Mouse (Mus musculus) CH12.LX (cell line): ENCODE results near the gene Gm21830. TPM values are rescaled to one million over a fixed set of nuclear protein-coding genes. Genes with fewer than 3 reads are reported as not detected.

ENCODE experiments used
- DNase-seq: peaks from one replicate; pipeline ENCODE4 v3.0.0-alpha.2; 2013; ENCODE audit errors: extremely low read depth
- H3K27ac ChIP-seq: 2 replicates; pipeline ENCODE4 v1.5.1; 2012; ENCODE audit warnings: low read depth, mild to moderate bottlenecking, control low read depth, moderate library complexity; ENCODE audit not compliant: insufficient read depth
- H3K27me3 ChIP-seq: replicated peaks from 2 replicates; pipeline ENCODE3; 2012; ENCODE audit warnings: inconsistent platforms
- H3K36me3 ChIP-seq, 2 experiments: replicated peaks in 1 of 2; 2 replicates each; pipeline versions ENCODE3 to v1.6.1; 2012; ENCODE audit warnings: inconsistent platforms in 1 of 2, low read length in 1 of 2, mild to moderate bottlenecking in 1 of 2, mixed read lengths in 1 of 2, moderate library complexity in 1 of 2; ENCODE audit not compliant: control insufficient read depth in 1 of 2, insufficient read depth in 1 of 2
- H3K4me1 ChIP-seq, 2 experiments: 2 replicates each; pipeline ENCODE4 v1.6.1; 2012; ENCODE audit warnings: inconsistent platforms in 1 of 2, moderate library complexity in 1 of 2; ENCODE audit not compliant: insufficient read depth in 2 of 2, control insufficient read depth in 1 of 2
- H3K4me2 ChIP-seq: 2 replicates; pipeline ENCODE4 v1.6.1; 2012; ENCODE audit warnings: low read depth, mild to moderate bottlenecking, control low read depth; ENCODE audit not compliant: poor library complexity, insufficient read depth, severe bottlenecking
- H3K4me3 ChIP-seq, 3 experiments: fragments of 150-350 bp in 1 of 3; sonication (generic) in 1 of 3; replicated peaks in 1 of 3; 2 replicates each; pipeline versions ENCODE3 to v1.5.1; 2011 to 2012; ENCODE audit warnings: low read depth in 2 of 3, low read length in 2 of 3, mild to moderate bottlenecking in 2 of 3, moderate library complexity in 2 of 3, control low read depth in 1 of 3, improper control_type of control experiment in 1 of 3, inconsistent platforms in 1 of 3, mixed read lengths in 1 of 3; ENCODE audit not compliant: poor library complexity in 1 of 3
- H3K79me2 ChIP-seq: replicated peaks from 2 replicates; pipeline ENCODE4 v1.6.1; 2012; ENCODE audit warnings: mild to moderate bottlenecking, moderate library complexity; ENCODE audit not compliant: control insufficient read depth, poor library complexity, insufficient read depth, severe bottlenecking; ENCODE audit errors: extremely low read depth
- H3K9ac ChIP-seq: 2 replicates; pipeline ENCODE4 v1.6.1; 2012; ENCODE audit warnings: low read depth, mild to moderate bottlenecking, control low read depth, moderate library complexity; ENCODE audit not compliant: insufficient read depth
- H3K9me3 ChIP-seq: replicated peaks from 2 replicates; pipeline ENCODE3; 2012; ENCODE audit warnings: low read length, inconsistent platforms, mixed read lengths
- BHLHE40 ChIP-seq: IDR thresholded peaks from 2 replicates; pipeline ENCODE4 v1.6.1; 2011; ENCODE audit warnings: mild to moderate bottlenecking, low read depth, low read length, improper control_type of control experiment
- CHD1 ChIP-seq: IDR thresholded peaks from 2 replicates; pipeline ENCODE4 v1.6.1; 2012; ENCODE audit warnings: low read depth, low read length, improper control_type of control experiment, inconsistent platforms
- CTCF ChIP-seq, 2 experiments: IDR thresholded peaks in 1 of 2; conservative IDR thresholded peaks in 1 of 2; 2 replicates each; pipeline ENCODE4 v1.5.1; 2011 to 2012; ENCODE audit warnings: low read depth in 2 of 2, low read length in 2 of 2, improper control_type of control experiment in 1 of 2, inconsistent platforms in 1 of 2, mild to moderate bottlenecking in 1 of 2, moderate library complexity in 1 of 2
- ELF1 ChIP-seq: IDR thresholded peaks from 2 replicates; pipeline ENCODE4 v1.6.1; 2014; ENCODE audit warnings: low read depth, mild to moderate bottlenecking, inconsistent platforms, low read length, improper control_type of control experiment
- JUN ChIP-seq: IDR thresholded peaks from 2 replicates; pipeline ENCODE4 v1.6.1; 2011; ENCODE audit warnings: low read depth, mild to moderate bottlenecking, low read length, improper control_type of control experiment, moderate library complexity; ENCODE audit not compliant: insufficient read depth
- KAT2A ChIP-seq: IDR thresholded peaks from 2 replicates; pipeline ENCODE4 v1.6.1; 2012; ENCODE audit warnings: low read length, improper control_type of control experiment, inconsistent platforms; ENCODE audit not compliant: insufficient replicate concordance
- MAFK ChIP-seq: IDR thresholded peaks from 2 replicates; pipeline ENCODE4 v1.6.1; 2011; ENCODE audit warnings: low read length, improper control_type of control experiment; ENCODE audit not compliant: insufficient replicate concordance
- MYC ChIP-seq: IDR thresholded peaks from 2 replicates; pipeline ENCODE4 v1.6.1; 2011; ENCODE audit warnings: low read depth, mild to moderate bottlenecking, improper control_type of control experiment, low read length
- NELFE ChIP-seq: IDR thresholded peaks from 2 replicates; pipeline ENCODE4 v1.6.1; 2011; ENCODE audit warnings: low read depth, low read length, improper control_type of control experiment
- PAX5 ChIP-seq: IDR thresholded peaks from 2 replicates; pipeline ENCODE4 v1.6.1; 2012; ENCODE audit warnings: low read length, inconsistent platforms, mixed read lengths
- POLR2A ChIP-seq: IDR thresholded peaks from 2 replicates; pipeline ENCODE4 v1.6.1; 2011; ENCODE audit warnings: low read depth, mild to moderate bottlenecking, improper control_type of control experiment, low read length
- POLR2AphosphoS2 ChIP-seq: IDR thresholded peaks from 2 replicates; pipeline ENCODE4 v1.6.1; 2011; ENCODE audit warnings: low read depth, low read length, improper control_type of control experiment
- RCOR1 ChIP-seq: conservative IDR thresholded peaks from 2 replicates; pipeline ENCODE4 v1.6.1; 2012; ENCODE audit warnings: low read depth, mild to moderate bottlenecking, inconsistent platforms, low read length, improper control_type of control experiment
- SIN3A ChIP-seq: IDR thresholded peaks from 2 replicates; pipeline ENCODE4 v1.6.1; 2012; ENCODE audit warnings: low read length, improper control_type of control experiment, inconsistent platforms
- SMC3 ChIP-seq: IDR thresholded peaks from 2 replicates; pipeline ENCODE4 v1.6.1; 2011; ENCODE audit warnings: low read depth, low read length, improper control_type of control experiment
- TBP ChIP-seq: conservative IDR thresholded peaks from 2 replicates; pipeline ENCODE4 v1.6.1; 2011; ENCODE audit warnings: low read depth, low read length, improper control_type of control experiment
- TCF12 ChIP-seq: IDR thresholded peaks from 2 replicates; pipeline ENCODE4 v1.6.1; 2014; ENCODE audit warnings: low read depth, mild to moderate bottlenecking, inconsistent platforms, low read length, improper control_type of control experiment
- UBTF ChIP-seq: IDR thresholded peaks from 2 replicates; pipeline ENCODE4 v1.6.1; 2012; ENCODE audit warnings: low read depth, mild to moderate bottlenecking, inconsistent platforms, low read length, improper control_type of control experiment, moderate library complexity
- USF1 ChIP-seq: IDR thresholded peaks from 2 replicates; pipeline ENCODE4 v1.6.1; 2014; ENCODE audit warnings: low read depth, mild to moderate bottlenecking, inconsistent platforms, low read length, improper control_type of control experiment
- USF2 ChIP-seq: conservative IDR thresholded peaks from 2 replicates; pipeline ENCODE4 v1.6.1; 2011; ENCODE audit warnings: low read depth, low read length, improper control_type of control experiment
- ZKSCAN1 ChIP-seq: IDR thresholded peaks from 2 replicates; pipeline ENCODE4 v1.6.1; 2012; ENCODE audit warnings: low read depth, inconsistent platforms, low read length, improper control_type of control experiment, borderline replicate concordance
- ZNF384 ChIP-seq: IDR thresholded peaks from 2 replicates; pipeline ENCODE4 v1.6.1; 2012; ENCODE audit warnings: low read depth, low read length, improper control_type of control experiment, inconsistent platforms
- dilution Hi-C: fragments of 300-500 bp; cut with MboI; formaldehyde crosslinking; loops from 2 replicates; pipeline ENCODE4 v1.14.3; 2020; ENCODE audit warnings: low sequenced_read_pairs; ENCODE audit not compliant: extremely low pct_unique_long_range_greater_than_20kb, extremely low pct_ligation_motif_present
- in situ Hi-C: fragments of 300-500 bp; cut with MboI; formaldehyde crosslinking; loops from 3 replicates; pipeline ENCODE4 v1.14.3; 2019; ENCODE audit warnings: low sequenced_read_pairs, low pct_ligation_motif_present, low pct_unique_long_range_greater_than_20kb, mixed read lengths
- polyA plus RNA-seq: library from polyadenylated mRNA; unstranded; fragments of >175 nt; gene quantifications from 2 replicates; pipeline ENCODE4 v1.2.1, GENCODE M21; 2012; ENCODE audit warnings: low read depth; ENCODE audit not compliant: insufficient read length
- total RNA-seq, 2 experiments: library from RNA; depleted of rRNA; stranded (reverse); fragments of 300-350 nt in 1 of 2; fragments of >200 nt in 1 of 2; gene quantifications; 2 replicates each; pipeline ENCODE4 v1.2.3; 2012 to 2014

Gene Gm21830
- total and polyA plus RNA-seq, 3 experiments: not detected

- Histone ChIP-seq H3K4me3 (no peak overlapping the region), H3K36me3 (no peaks in the 10 kb centered on the region), H3K4me2 (no peak overlapping the region), H3K9ac (no peak overlapping the region), H3K27me3 (no peaks in the 10 kb centered on the region), H3K9me3 (peaks cover 19% of the 10 kb centered on the region), H3K27ac (no peak overlapping the region)
- DNase-seq: no peak
- in situ Hi-C loops (no loop called here), dilution Hi-C loops (no loop called here)
- TF ChIP-seq RCOR1 (no peak), CHD1 (no peak), ELF1 (no peak), ZKSCAN1 (no peak), ZNF384 (no peak), SIN3A (no peak), USF1 (no peak), PAX5 (no peak), BHLHE40 (no peak), UBTF (no peak), MYC (no peak), POLR2AphosphoS2 (no peak)
- TF ChIP-seq, all 38 proteins: peak for 0
- no peaks in the 10 kb centered on the region for H3K4me1 ChIP-seq
- no peaks in the 10 kb centered on the region for H3K79me2 ChIP-seq
These were observed 33.2 kb downstream of the Gm21830 start for GRCm38 (mm10) chr2:67446772-67447171.

GRCm38 (mm10) chr2:67447206-67447605, 33.7 kb downstream of the Gm21830 start:
- dilution Hi-C loops (no loop called here), in situ Hi-C loops (no loop called here)
- peaks cover 19% of the 10 kb centered on the region for H3K9me3 ChIP-seq
- H3K27ac ChIP-seq: no peak overlapping the region
- no peak overlapping the region for H3K4me2 ChIP-seq
- no peaks in the 10 kb centered on the region for H3K4me1 ChIP-seq
- DNase-seq: no peak
- H3K79me2 ChIP-seq: no peaks in the 10 kb centered on the region
- no peaks in the 10 kb centered on the region for H3K27me3 ChIP-seq
- H3K4me3 ChIP-seq: no peak overlapping the region
- no peak overlapping the region for H3K9ac ChIP-seq
- H3K36me3 ChIP-seq: no peaks in the 10 kb centered on the region
- no peak for TF ChIP-seq USF1
- TF ChIP-seq BHLHE40: no peak
- TF ChIP-seq CTCF (conservative IDR thresholded peaks at IDR 0.05 in 1 of 2, IDR thresholded peaks at IDR 0.05 in 1 of 2; ENCODE audit: low read depth in 2 of 2, low read length in 2 of 2): no peak
- TF ChIP-seq POLR2A: no peak
- TF ChIP-seq KAT2A: no peak
- no peak for TF ChIP-seq SMC3
- TF ChIP-seq NELFE: no peak
- TF ChIP-seq TBP: no peak
- TF ChIP-seq JUN: no peak
- no peak for TF ChIP-seq TCF12
- no peak for TF ChIP-seq POLR2AphosphoS2
- TF ChIP-seq USF2: no peak
- TF ChIP-seq UBTF: no peak
- no peak for TF ChIP-seq MAFK
- TF ChIP-seq, all 38 proteins: peak for 0
